Mouse (Mus musculus) erythroblast, embryonic 14.5 days (primary cell): ENCODE data around the gene Ankrd35. TPM values are rescaled to one million over a fixed set of nuclear protein-coding genes. Genes with fewer than 3 reads are reported as not detected.

ENCODE experiments used
- H3K27me3 ChIP-seq: 2 replicates; pipeline ENCODE4 v1.6.1; 2012; ENCODE audit warnings: inconsistent platforms; ENCODE audit not compliant: control insufficient read depth
- H3K36me3 ChIP-seq: 2 replicates; pipeline ENCODE4 v1.6.1; 2012; ENCODE audit warnings: mild to moderate bottlenecking, inconsistent platforms; ENCODE audit not compliant: control insufficient read depth
- H3K4me1 ChIP-seq: 2 replicates; pipeline ENCODE4 v1.6.1; 2012; ENCODE audit warnings: inconsistent platforms; ENCODE audit not compliant: control insufficient read depth
- H3K4me3 ChIP-seq: replicated peaks from 2 replicates; pipeline ENCODE3; 2012; ENCODE audit warnings: moderate library complexity, mild to moderate bottlenecking, inconsistent platforms
- H3K9me3 ChIP-seq: 2 replicates; pipeline ENCODE4 v1.6.1; 2012; ENCODE audit warnings: low read length, inconsistent platforms, mixed read lengths; ENCODE audit not compliant: control insufficient read depth
- GATA1 ChIP-seq: IDR thresholded peaks from 2 replicates; pipeline ENCODE4 v1.6.1; 2012; ENCODE audit warnings: low read length, inconsistent platforms, mixed read lengths
- TAL1 ChIP-seq: IDR thresholded peaks from 3 replicates; pipeline ENCODE4 v1.6.1; 2012; ENCODE audit warnings: low read length, inconsistent platforms, mixed read lengths
- polyA plus RNA-seq: library from polyadenylated mRNA; stranded (reverse); fragments of >175 nt; gene quantifications from 2 replicates; pipeline ENCODE4 v1.2.3, GENCODE M21; 2012

The Ankrd35 gene
- polyA plus RNA-seq, 1 experiment = not detected

DNA sequence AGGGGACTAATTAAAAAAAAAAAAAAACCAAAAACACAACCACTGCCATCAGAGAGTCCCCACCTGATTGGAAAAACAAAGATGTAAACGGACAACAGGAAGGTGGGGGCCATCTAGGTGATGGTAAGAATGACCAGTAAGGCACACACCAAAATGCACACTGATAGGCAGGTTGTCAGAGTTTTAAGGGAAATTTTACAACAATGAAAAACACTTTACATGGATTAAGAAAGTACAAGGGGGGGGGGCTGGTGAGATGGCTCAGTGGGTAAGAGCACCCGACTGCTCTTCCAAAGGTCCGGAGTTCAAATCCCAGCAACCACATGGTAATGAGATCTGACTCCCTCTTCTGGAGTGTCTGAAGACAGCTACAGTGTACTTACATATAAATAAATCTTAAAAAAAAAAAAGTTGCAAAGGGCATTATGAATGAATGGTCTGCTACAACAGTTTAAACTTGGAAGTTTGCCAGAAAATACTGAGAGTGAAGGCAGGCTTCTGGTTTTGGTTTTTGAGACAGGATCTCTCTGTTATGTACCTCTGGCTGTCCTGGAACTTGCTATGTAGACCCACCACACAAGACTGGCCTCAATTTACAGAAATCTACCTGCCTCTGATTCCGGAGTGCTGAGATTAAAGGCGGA, 1.4 kb upstream of the Ankrd35 start:
- TF ChIP-seq GATA1 = no peak
- TF ChIP-seq TAL1 = no peak
- no peak overlapping the region for H3K4me3 ChIP-seq
- H3K9me3 ChIP-seq = no peaks in the 10 kb centered on the region
- no peaks in the 10 kb centered on the region for H3K36me3 ChIP-seq
- peaks cover 29% of the 10 kb centered on the region for H3K27me3 ChIP-seq
- peaks cover 14% of the 10 kb centered on the region for H3K4me1 ChIP-seq

DNA sequence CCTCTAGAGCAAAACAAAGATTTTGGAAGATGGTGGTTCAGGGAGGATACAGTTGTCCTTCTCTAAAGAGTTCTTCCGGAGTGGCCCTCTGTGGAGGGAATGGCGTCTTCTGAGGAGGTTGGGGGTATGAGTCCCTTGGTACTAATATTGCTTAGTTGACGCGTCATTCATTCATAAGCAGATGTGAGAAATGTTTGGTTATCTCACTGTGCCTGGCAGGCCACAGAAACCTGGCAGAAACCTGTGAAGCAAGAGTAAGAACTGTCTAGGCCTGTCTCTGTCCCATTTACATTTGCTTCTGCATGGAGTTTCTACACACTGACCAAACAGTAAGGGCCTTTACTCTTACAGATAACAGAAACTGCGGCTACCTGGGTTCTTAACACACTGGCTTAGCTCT, 1.6 kb downstream of the Ankrd35 start:
- Histone ChIP-seq H3K27me3 (peaks cover 29% of the 10 kb centered on the region), H3K4me3 (no peak overlapping the region), H3K4me1 (peaks cover 11% of the 10 kb centered on the region), H3K36me3 (no peaks in the 10 kb centered on the region), H3K9me3 (no peaks in the 10 kb centered on the region)
- TF ChIP-seq GATA1 (no peak), TAL1 (no peak)

DNA sequence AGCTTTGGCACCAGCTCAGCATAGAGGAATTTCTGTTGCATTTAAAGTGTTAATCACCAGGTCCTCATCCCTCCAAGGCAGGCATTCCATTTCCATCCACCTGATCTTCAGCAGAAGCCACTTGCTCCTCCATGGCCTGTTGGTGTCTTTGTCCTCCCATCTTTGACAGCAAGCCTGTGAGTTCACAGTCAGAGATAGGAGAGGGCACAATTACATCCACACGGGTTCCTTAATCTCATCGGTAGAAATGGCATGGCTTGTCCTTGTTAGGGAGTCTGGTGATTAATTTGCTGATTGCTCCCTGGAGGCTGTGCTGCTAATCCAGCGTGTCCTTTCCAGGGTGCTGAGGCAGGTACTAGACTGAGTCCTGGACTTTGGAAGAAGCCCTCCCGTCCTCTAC, 3.6 kb downstream of the Ankrd35 start:
- Histone ChIP-seq H3K9me3 (no peaks in the 10 kb centered on the region), H3K36me3 (no peaks in the 10 kb centered on the region), H3K27me3 (peaks cover 29% of the 10 kb centered on the region), H3K4me3 (no peak overlapping the region), H3K4me1 (peaks cover 12% of the 10 kb centered on the region)
- no peak for TF ChIP-seq GATA1
- TF ChIP-seq TAL1 = no peak

DNA sequence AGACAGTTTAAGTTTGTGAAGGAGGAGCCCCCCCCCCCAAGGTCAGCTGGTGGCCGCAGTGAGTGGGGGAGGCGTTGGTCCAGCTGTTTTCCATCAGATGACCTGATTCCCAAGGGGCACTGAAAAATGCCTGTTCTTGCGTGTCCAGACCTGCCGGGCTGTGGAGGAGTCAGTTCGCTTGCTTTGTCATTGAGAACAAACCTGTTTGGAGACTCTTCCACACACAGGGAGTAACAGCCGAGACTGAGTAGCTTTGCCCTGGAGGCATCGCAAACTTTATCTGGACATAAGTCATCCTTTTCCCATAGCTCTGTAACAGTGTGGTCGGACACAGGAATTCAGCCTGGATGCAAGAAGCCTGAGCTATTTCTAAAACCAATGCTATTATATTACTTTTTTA, 4.5 kb downstream of the Ankrd35 start:
- peaks cover 20% of the 10 kb centered on the region for H3K4me1 ChIP-seq
- H3K4me3 ChIP-seq = no peak overlapping the region
- H3K27me3 ChIP-seq = peaks cover 27% of the 10 kb centered on the region
- no peaks in the 10 kb centered on the region for H3K36me3 ChIP-seq
- H3K9me3 ChIP-seq = no peaks in the 10 kb centered on the region
- TF ChIP-seq GATA1 (no peak), TAL1 (no peak)

DNA sequence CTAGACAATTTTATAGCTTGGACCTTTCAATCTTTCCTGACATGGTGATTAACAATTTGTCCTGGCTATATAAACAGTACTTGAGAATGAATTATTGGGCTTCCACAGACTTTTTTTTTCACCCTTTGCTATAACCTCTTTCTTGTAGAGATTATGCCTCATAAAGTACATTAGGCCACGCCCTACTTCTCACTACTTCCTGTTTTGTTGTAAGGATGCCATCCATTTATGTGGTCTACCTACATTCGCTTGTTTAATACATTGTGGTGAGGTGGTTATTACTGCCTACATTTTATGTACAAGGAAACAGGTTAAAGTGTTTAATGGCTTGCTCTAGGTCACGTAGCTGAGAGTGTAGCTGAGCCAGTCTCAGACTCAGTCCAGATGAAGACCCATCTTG, 5.2 kb downstream of the Ankrd35 start:
- Histone ChIP-seq H3K36me3 (no peaks in the 10 kb centered on the region), H3K4me3 (no peak overlapping the region), H3K27me3 (peaks cover 20% of the 10 kb centered on the region), H3K9me3 (no peaks in the 10 kb centered on the region), H3K4me1 (peaks cover 16% of the 10 kb centered on the region)
- TF ChIP-seq GATA1 (no peak), TAL1 (no peak)

DNA sequence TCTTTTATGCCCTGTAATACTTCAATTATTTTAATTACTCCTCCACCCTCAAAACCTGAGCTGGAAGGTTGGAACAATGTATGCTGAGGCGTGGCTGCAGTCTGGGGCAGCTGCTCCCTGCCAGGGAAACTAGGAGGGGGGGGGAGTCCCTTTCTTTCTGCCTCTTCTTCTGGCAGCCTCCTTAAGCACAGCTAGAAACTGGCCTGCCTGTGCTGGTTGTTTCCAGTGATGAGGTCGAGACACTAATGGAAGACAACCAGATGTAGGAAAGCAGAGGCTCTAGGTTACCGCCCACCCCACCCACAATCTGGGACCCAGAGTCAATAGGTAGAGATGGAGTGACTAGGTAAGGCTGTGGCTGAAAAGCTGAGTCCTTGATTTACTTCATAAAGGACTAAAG, 5.8 kb downstream of the Ankrd35 start:
- no peaks in the 10 kb centered on the region for H3K9me3 ChIP-seq
- peaks cover 15% of the 10 kb centered on the region for H3K4me1 ChIP-seq
- H3K36me3 ChIP-seq = no peaks in the 10 kb centered on the region
- TF ChIP-seq TAL1 (no peak), GATA1 (no peak)
- H3K4me3 ChIP-seq = no peak overlapping the region
- H3K27me3 ChIP-seq = peaks cover 14% of the 10 kb centered on the region

DNA sequence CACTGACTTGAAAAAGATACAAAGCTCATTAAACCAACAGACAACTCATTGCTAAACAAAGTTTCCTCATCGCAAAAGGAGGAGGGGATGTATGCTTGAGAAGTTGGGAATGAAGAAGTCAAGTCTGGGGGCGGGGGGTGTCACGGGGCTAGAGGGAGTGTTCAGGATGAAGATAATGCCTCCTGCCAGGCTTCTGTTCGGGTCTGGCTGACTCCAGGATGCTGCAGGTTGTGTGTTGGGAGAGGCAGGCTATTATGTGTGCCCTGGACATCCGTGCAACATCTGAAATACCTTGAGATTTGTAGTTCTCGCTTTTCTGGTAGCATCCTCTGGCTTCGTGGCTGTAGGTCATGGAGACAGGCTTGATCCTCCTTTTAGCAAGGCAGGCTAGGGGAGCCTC, 8.5 kb downstream of the Ankrd35 start:
- H3K4me1 ChIP-seq = peaks cover 17% of the 10 kb centered on the region
- no peak for TF ChIP-seq GATA1
- TF ChIP-seq TAL1 = no peak
- peaks cover 14% of the 10 kb centered on the region for H3K27me3 ChIP-seq
- no peak overlapping the region for H3K4me3 ChIP-seq
- H3K36me3 ChIP-seq = no peaks in the 10 kb centered on the region
- H3K9me3 ChIP-seq = no peaks in the 10 kb centered on the region

DNA sequence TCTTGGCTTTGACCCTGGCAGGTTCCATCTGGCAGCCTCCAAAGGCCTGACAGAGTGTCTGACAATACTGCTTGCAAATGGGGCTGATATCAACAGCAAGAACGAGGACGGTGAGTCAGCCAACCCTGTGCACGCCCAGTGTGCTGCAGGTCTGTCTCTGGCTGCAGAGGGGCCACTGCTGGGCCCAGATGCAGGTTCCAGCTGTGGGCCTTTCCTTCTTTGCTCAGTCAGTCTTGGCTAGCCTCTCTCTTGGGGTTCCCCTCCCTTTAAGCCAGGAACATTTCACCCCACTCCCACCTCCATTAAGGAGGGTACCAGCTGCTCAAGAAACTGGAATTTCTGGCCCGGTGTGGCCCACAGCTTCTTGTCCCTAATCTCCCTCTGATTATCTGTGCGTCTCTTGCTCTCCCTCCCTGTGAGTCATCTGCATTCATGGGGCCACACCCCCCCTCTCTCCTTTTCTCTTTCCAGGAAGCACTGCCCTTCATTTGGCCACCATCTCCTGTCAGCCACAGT, 9.3 kb downstream of the Ankrd35 start:
- TF ChIP-seq GATA1 (no peak), TAL1 (no peak)
- peaks cover 21% of the 10 kb centered on the region for H3K27me3 ChIP-seq
- H3K4me3 ChIP-seq = no peak overlapping the region
- H3K36me3 ChIP-seq = no peaks in the 10 kb centered on the region
- H3K4me1 ChIP-seq = peaks cover 17% of the 10 kb centered on the region
- no peaks in the 10 kb centered on the region for H3K9me3 ChIP-seq

DNA sequence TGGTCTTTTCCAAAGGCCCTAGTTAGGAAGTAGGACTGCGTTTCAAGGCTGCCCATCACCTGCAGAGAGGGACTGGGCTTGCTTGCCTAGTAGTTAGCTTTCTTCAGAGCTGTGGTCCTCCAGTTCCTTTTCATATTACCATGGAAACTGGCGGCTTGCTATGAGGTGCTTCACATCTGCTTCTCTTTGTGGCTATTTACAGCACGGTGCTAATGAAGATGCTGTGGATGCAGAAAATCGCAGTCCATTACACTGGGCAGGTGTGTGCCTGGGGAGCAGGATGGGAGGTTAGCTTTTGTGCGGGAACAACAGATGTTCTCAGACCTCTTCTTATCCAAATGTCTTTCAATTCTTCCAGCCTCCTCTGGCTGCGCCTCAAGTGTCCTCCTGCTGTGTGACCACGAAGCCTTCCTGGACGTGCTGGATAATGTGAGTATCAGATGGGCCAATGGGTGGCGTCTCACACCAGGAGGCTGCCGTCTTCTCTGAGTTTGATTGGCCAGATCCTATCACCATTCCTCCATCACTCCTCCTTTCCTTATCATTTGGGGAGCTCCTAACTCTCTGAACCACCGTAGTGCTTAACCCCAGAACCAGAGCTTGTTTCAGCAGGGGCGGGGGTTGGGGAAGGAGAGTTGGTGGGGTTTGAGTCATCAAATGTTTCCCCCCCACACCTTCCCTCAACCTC, 10.5 kb downstream of the Ankrd35 start:
- Histone ChIP-seq H3K36me3 (no peaks in the 10 kb centered on the region), H3K9me3 (no peaks in the 10 kb centered on the region), H3K27me3 (peaks cover 33% of the 10 kb centered on the region), H3K4me1 (peaks cover 20% of the 10 kb centered on the region), H3K4me3 (no peak overlapping the region)
- TF ChIP-seq TAL1 (no peak), GATA1 (no peak)

DNA sequence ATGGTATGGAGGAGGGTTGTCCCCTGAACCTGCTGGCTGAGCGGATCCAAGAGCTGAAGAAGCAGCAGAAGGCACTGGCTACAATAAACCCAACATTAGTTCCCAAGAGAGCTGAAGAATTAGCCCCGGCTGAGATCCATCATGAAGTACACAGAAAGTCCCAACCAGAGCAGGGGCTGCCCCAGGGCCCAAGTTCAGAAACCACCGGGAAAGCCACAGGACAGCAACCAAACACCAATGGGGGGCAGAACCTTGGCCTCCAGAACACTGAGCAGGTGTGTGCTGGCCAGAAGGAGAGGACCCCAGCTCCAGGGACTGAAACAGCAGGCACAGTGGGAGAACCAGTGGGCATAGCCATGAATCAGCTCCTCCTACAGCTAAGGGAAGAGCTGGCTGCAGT, 13.6 kb downstream of the Ankrd35 start:
- H3K4me3 ChIP-seq = no peak overlapping the region
- H3K9me3 ChIP-seq = no peaks in the 10 kb centered on the region
- peaks cover 50% of the 10 kb centered on the region for H3K27me3 ChIP-seq
- no peak for TF ChIP-seq GATA1
- TF ChIP-seq TAL1 = no peak
- H3K4me1 ChIP-seq = peaks cover 20% of the 10 kb centered on the region
- H3K36me3 ChIP-seq = no peaks in the 10 kb centered on the region
